Mouse (Mus musculus) left cerebral cortex, adult 8-10 months (tissue): Measurements from ENCODE around the gene Gm11596. TPM values are rescaled to one million over a fixed set of nuclear protein-coding genes. Genes with fewer than 3 reads are reported as not detected.
"Not testable (repeated sequence)": the region's sequence is repeated elsewhere in the genome, so short reads cannot be mapped to it uniquely, and the experiment has no call there.

ENCODE experiments used
- DNase-seq, 2 experiments: peaks; one replicate each; pipeline ENCODE4 v3.0.0; 2022; ENCODE audit warnings: low spot score in 2 of 2
- total RNA-seq, 4 experiments: library from RNA; stranded (reverse); gene quantifications; 2 replicates each; pipeline ENCODE4 v1.2.4; 2022

Gm11596 gene
- not detected for total RNA-seq

- no peak for DNase-seq
Measured at GRCm38 (mm10) chr11:99793367-99793766, at the start of gene Gm11596. Gene Gm11596 (minus strand): TSS chr11:99793467.

GRCm38 (mm10) chr11:99842185-99842584 lies 48.9 kb upstream of the Gm11596 start:
- no peak for DNase-seq

- DNase-seq, result no peak
Measured at GRCm38 (mm10) chr11:99837966-99838365, 44.7 kb upstream of the Gm11596 start, which contains the start of gene 2300003K06Rik. Gene 2300003K06Rik (minus strand): TSS chr11:99838066.

- not testable (repeated sequence) for DNase-seq
Measured at GRCm38 (mm10) chr11:99815566-99815965, 22.3 kb upstream of the Gm11596 start, which contains the start of gene Gm11564. Gene Gm11564 (minus strand): TSS chr11:99815666.

- not testable (repeated sequence) for DNase-seq
Measured at GRCm38 (mm10) chr11:99809792-99810191, 16.5 kb upstream of the Gm11596 start, which contains the start of gene Krtap4-13. Gene Krtap4-13 (minus strand): TSS chr11:99809892.

GRCm38 (mm10) chr11:99804346-99804745 lies 11.1 kb upstream of the Gm11596 start, which contains the start of gene Gm11554:
Gene Gm11554 (minus strand): TSS chr11:99804446.
- not testable (repeated sequence) for DNase-seq

- DNase-seq, result not testable (repeated sequence)
Measured at GRCm38 (mm10) chr11:99798832-99799231, 5.6 kb upstream of the Gm11596 start, which contains the start of gene Gm11569. Gene Gm11569 (minus strand): TSS chr11:99798932.

- DNase-seq, result not testable (repeated sequence)
Measured at GRCm38 (mm10) chr11:99784900-99785299, 8.4 kb downstream of the Gm11596 start, which contains the start of gene Krtap4-9. Gene Krtap4-9 (plus strand): TSS chr11:99785200.

GRCm38 (mm10) chr11:99780604-99781003 lies 12.7 kb downstream of the Gm11596 start, which contains the start of gene Krtap4-8:
Gene Krtap4-8 (minus strand): TSS chr11:99780704.
- DNase-seq, result no peak

- no peak for DNase-seq
Measured at GRCm38 (mm10) chr11:99778401-99778800, 14.9 kb downstream of the Gm11596 start.

GRCm38 (mm10) chr11:99772813-99773212 lies 20.5 kb downstream of the Gm11596 start, which contains the start of gene Gm11595:
Gene Gm11595 (minus strand): TSS chr11:99772913.
- not testable (repeated sequence) for DNase-seq

GRCm38 (mm10) chr11:99768410-99768809 lies 24.9 kb downstream of the Gm11596 start:
- no peak for DNase-seq

GRCm38 (mm10) chr11:99758877-99759276 lies 34.4 kb downstream of the Gm11596 start:
- no peak for DNase-seq

GRCm38 (mm10) chr11:99743985-99744384 lies 49.3 kb downstream of the Gm11596 start:
- no peak for DNase-seq

Other genes starting within 250 kb of the Gm11596 start
- not detected for gene Krtap3-3, start 242.6 kb downstream of the Gm11596 start, total RNA-seq
- not detected for gene Krtap3-2, start 236.6 kb downstream of the Gm11596 start, total RNA-seq
- not detected for gene Gm11939, start 234.0 kb downstream of the Gm11596 start, total RNA-seq
- not detected for gene Krtap3-1, start 226.8 kb downstream of the Gm11596 start, total RNA-seq
- not detected for gene Krtap1-5, start 212.5 kb downstream of the Gm11596 start, total RNA-seq
- gene Krtap1-4, start 209.8 kb downstream of the Gm11596 start, total RNA-seq, result not detected
- gene Krtap1-3, start 202.1 kb downstream of the Gm11596 start, total RNA-seq, result not detected
- gene Krtap9-3, start 195.4 kb downstream of the Gm11596 start, total RNA-seq, result not detected
- not detected for gene Gm11938, start 190.2 kb downstream of the Gm11596 start, total RNA-seq
- gene Gm11937, start 183.3 kb downstream of the Gm11596 start, total RNA-seq, result not detected
- gene Krtap2-4, start 178.6 kb downstream of the Gm11596 start, total RNA-seq, result not detected
- gene Gm11562, start 173.0 kb downstream of the Gm11596 start, total RNA-seq, result not detected
- gene Krtap4-1, start 165.2 kb downstream of the Gm11596 start, total RNA-seq, result not detected
- not detected for gene Krtap4-2, start 158.4 kb downstream of the Gm11596 start, total RNA-seq
- gene Krtap4-7, start 149.4 kb downstream of the Gm11596 start, total RNA-seq, result not detected
- gene Gm11555, start 143.2 kb downstream of the Gm11596 start, total RNA-seq, result not detected
- not detected for gene Gm11563, start 134.5 kb downstream of the Gm11596 start, total RNA-seq
- gene Krtap4-6, start 127.5 kb downstream of the Gm11596 start, total RNA-seq, result not detected
- not detected for gene Gm14190, start 102.7 kb downstream of the Gm11596 start, total RNA-seq
- gene Gm14180, start 59.2 kb downstream of the Gm11596 start, total RNA-seq, result not detected
- not detected for gene Gm11595, start 20.6 kb downstream of the Gm11596 start, total RNA-seq
- gene Krtap4-8, start 12.8 kb downstream of the Gm11596 start, total RNA-seq, result not detected
- not detected for gene Krtap4-9, start 8.3 kb downstream of the Gm11596 start, total RNA-seq
- not detected for gene Gm11569, start 5.5 kb upstream of the Gm11596 start, total RNA-seq
- not detected for gene Gm11554, start 11.0 kb upstream of the Gm11596 start, total RNA-seq
- not detected for gene Krtap4-13, start 16.4 kb upstream of the Gm11596 start, total RNA-seq
- not detected for gene Gm11564, start 22.2 kb upstream of the Gm11596 start, total RNA-seq
- gene 2300003K06Rik, start 44.6 kb upstream of the Gm11596 start, total RNA-seq, result not detected
- not detected for gene Krtap4-16, start 58.1 kb upstream of the Gm11596 start, total RNA-seq
- not detected for gene Gm11568, start 64.5 kb upstream of the Gm11596 start, total RNA-seq
- gene Gm11559, start 71.0 kb upstream of the Gm11596 start, total RNA-seq, result not detected
- not detected for gene Krtap9-1, start 79.9 kb upstream of the Gm11596 start, total RNA-seq
- not detected for gene Gm11567, start 85.7 kb upstream of the Gm11596 start, total RNA-seq
- gene Krtap31-1, start 114.5 kb upstream of the Gm11596 start, total RNA-seq, result not detected
- gene Gm11565, start 121.3 kb upstream of the Gm11596 start, total RNA-seq, result not detected
- gene Krtap31-2, start 142.8 kb upstream of the Gm11596 start, total RNA-seq, result not detected
- gene Krtap9-5, start 155.0 kb upstream of the Gm11596 start, total RNA-seq, result not detected
- gene Krtap29-1, start 185.6 kb upstream of the Gm11596 start, total RNA-seq, result not detected
- gene Krtap16-1, start 193.1 kb upstream of the Gm11596 start, total RNA-seq, result not detected
- not detected for gene Krtap17-1, start 200.5 kb upstream of the Gm11596 start, total RNA-seq
- gene Krt33a, start 222.7 kb upstream of the Gm11596 start, total RNA-seq, result not detected
- not detected for gene Krt33b, start 236.4 kb upstream of the Gm11596 start, total RNA-seq
- gene Krt34, start 248.1 kb upstream of the Gm11596 start, total RNA-seq, result not detected